21 mouse cellular contexts compared by ENCODE assay signal in genomic region chr16:10845952-10846351, GRCm38 (mm10). TPM values are rescaled to one million over a fixed set of nuclear protein-coding genes. Genes with fewer than 3 reads are reported as not detected.
"Had no signal": no experiment of that assay in that cellular context is flagged by ENCODE, and none has a peak within 500 bp of the region (broad histone marks: within the 10 kb centered on the region; RNA-seq: fewer than 3 reads in every experiment).

No protein-coding gene starts in this region.

- H3K9me3 ChIP-seq: liver, embryonic 15.5 days; lung, embryonic 15.5 days; megakaryocyte, embryonic 14.5 days; midbrain, embryonic 10.5 days; midbrain, embryonic 13.5 days; neural tube, embryonic 13.5 days; stomach, embryonic 15.5 days had no signal

- H3K4me3 ChIP-seq: layer of hippocampus, adult 2 months; liver, embryonic 15.5 days; lung, embryonic 15.5 days; megakaryocyte, embryonic 14.5 days; midbrain, embryonic 10.5 days; midbrain, embryonic 13.5 days; myocyte; neural tube, embryonic 13.5 days; stomach, embryonic 15.5 days had no signal

- H3K27me3 ChIP-seq: lung, embryonic 15.5 days; midbrain, embryonic 13.5 days; neural tube, embryonic 13.5 days; stomach, embryonic 15.5 days had no signal

- H3K4me2 ChIP-seq: liver, embryonic 15.5 days; lung, embryonic 15.5 days; midbrain, embryonic 13.5 days; neural tube, embryonic 13.5 days; stomach, embryonic 15.5 days had no signal

- H3K27ac ChIP-seq: kidney, postnatal 0 days; layer of hippocampus, adult 2 months; liver, embryonic 15.5 days; lung, embryonic 15.5 days; midbrain, embryonic 10.5 days; midbrain, embryonic 13.5 days; neural tube, embryonic 13.5 days; stomach, embryonic 15.5 days had no signal

- H3K9ac ChIP-seq: liver, embryonic 15.5 days; lung, embryonic 15.5 days; midbrain, embryonic 13.5 days; neural tube, embryonic 13.5 days; stomach, embryonic 15.5 days had no signal

- ATAC-seq: midbrain, embryonic 16.5 days had no signal

- H3K36me3 ChIP-seq: liver, embryonic 15.5 days; lung, embryonic 15.5 days; midbrain, embryonic 13.5 days; neural tube, embryonic 13.5 days; stomach, embryonic 15.5 days had no signal

RNA-seq across cellular contexts. Expression of gene Rmi2, which starts 11.1 kb away (rescaled TPM):
- total RNA-seq: monocyte, adult 5-6 weeks had no signal
- polyA plus RNA-seq: liver, adult 2 months had no signal

RNA-seq across cellular contexts. Expression of gene Gm11172, which starts 33.2 kb away (rescaled TPM):
- total RNA-seq: layer of hippocampus, adult 2 months; layer of hippocampus, postnatal 25 days; left cerebral cortex, adult 18-20 months; left cerebral cortex, postnatal 25 days; liver, adult 2 months; monocyte, adult 5-6 weeks; neutrophil, adult 5-6 weeks had no signal
- polyA plus RNA-seq: kidney, postnatal 0 days; large intestine, adult 2 months; limb, embryonic 11.5 days; limb, embryonic 14.5 days; liver, adult 2 months; liver, embryonic 15.5 days; lung, embryonic 15.5 days; midbrain, embryonic 10.5 days; midbrain, embryonic 13.5 days; midbrain, embryonic 16.5 days; myocyte; neural tube, embryonic 13.5 days; stomach, embryonic 15.5 days; thymus, postnatal 0 days had no signal

RNA-seq across cellular contexts. Expression of gene Prm1, which starts 40.3 kb away (rescaled TPM):
- total RNA-seq: layer of hippocampus, adult 2 months; layer of hippocampus, postnatal 25 days; left cerebral cortex, adult 18-20 months; left cerebral cortex, postnatal 25 days; liver, adult 2 months; neutrophil, adult 5-6 weeks had no signal
- polyA plus RNA-seq: kidney, postnatal 0 days; limb, embryonic 11.5 days; limb, embryonic 14.5 days; liver, adult 2 months; liver, embryonic 15.5 days; midbrain, embryonic 10.5 days; midbrain, embryonic 13.5 days; myocyte; stomach, embryonic 15.5 days had no signal

RNA-seq across cellular contexts. Expression of gene Prm2, which starts 50.0 kb away (rescaled TPM):
- total RNA-seq: layer of hippocampus, adult 2 months; layer of hippocampus, postnatal 25 days; left cerebral cortex, adult 18-20 months; left cerebral cortex, postnatal 25 days; liver, adult 2 months; neutrophil, adult 5-6 weeks had no signal
- polyA plus RNA-seq: kidney, postnatal 0 days; limb, embryonic 11.5 days; limb, embryonic 14.5 days; liver, adult 2 months; liver, embryonic 15.5 days; lung, embryonic 15.5 days; midbrain, embryonic 10.5 days; midbrain, embryonic 13.5 days; midbrain, embryonic 16.5 days; myocyte; neural tube, embryonic 13.5 days; stomach, embryonic 15.5 days; thymus, postnatal 0 days had no signal

RNA-seq across cellular contexts. Expression of gene Prm3, which starts 55.2 kb away (rescaled TPM):
- total RNA-seq: layer of hippocampus, adult 2 months; layer of hippocampus, postnatal 25 days; left cerebral cortex, adult 18-20 months; left cerebral cortex, postnatal 25 days; liver, adult 2 months; monocyte, adult 5-6 weeks; neutrophil, adult 5-6 weeks had no signal
- polyA plus RNA-seq: kidney, postnatal 0 days; large intestine, adult 2 months; limb, embryonic 11.5 days; limb, embryonic 14.5 days; liver, adult 2 months; liver, embryonic 15.5 days; lung, embryonic 15.5 days; midbrain, embryonic 10.5 days; midbrain, embryonic 13.5 days; midbrain, embryonic 16.5 days; myocyte; neural tube, embryonic 13.5 days; stomach, embryonic 15.5 days; thymus, postnatal 0 days had no signal
